Mouse (Mus musculus): ENCODE data around the gene Ubr2.

Ubr2 gene

DNA sequence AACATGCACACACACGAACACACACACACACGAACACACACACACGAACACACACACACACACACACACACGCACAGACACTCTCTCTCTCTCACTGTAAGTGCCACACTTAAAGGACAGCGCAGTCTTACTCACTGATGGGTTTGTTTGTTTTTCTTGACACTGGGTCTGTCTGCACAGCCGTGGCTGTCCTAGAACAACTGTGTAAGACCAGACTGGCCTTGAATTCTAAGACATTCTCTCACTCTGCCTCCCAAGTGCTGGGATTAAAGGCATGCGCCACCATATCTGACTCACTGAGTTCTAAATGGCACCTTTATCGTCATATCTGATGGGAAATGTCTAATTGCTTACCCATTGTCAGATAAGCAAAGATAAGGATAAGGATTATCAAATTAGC lies 7.1 kb downstream of the Ubr2 start:
- no peak for DNase-seq (ENCODE audit: low spot score)

DNA sequence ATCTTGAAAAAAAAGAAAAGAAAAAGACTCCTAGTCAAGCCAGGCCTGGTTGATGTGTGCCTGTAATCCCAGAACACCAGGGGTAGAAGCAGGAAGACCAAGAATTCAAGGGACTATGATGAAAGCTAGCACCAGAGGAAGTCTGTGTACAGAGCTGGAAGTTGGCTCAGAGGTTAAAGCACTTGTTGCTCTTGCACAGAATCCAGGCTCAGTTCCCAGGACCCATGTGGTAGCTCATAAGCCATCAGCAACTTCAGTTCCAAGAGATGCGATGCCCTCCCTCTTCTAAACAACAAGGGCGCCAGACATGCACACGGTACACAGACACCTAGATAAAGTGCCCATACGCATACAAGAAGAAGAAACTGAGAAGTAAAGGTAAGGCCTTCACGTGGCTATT lies 8.0 kb downstream of the Ubr2 start:
- DNase-seq (ENCODE audit: low spot score) = no peak

DNA sequence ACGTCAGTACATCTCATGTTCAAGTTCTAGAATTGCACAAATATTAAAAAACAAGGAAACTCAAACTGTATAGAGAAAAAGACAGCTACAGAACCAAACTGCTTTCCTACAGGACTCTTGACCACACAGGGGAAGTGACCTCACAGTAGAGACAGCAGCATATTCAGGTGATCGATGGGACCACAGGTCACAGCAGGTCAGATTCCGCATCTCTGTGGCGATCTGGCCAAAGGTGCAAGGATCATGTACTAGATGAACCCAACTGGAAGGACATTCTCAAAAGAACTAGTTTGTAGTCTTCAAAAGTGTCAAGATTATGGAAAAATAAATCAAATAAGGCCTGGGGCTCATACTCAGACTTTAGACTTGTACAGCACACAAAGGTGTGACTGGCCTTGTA lies 11.5 kb downstream of the Ubr2 start:
- DNase-seq (ENCODE audit: low spot score) = no peak

DNA sequence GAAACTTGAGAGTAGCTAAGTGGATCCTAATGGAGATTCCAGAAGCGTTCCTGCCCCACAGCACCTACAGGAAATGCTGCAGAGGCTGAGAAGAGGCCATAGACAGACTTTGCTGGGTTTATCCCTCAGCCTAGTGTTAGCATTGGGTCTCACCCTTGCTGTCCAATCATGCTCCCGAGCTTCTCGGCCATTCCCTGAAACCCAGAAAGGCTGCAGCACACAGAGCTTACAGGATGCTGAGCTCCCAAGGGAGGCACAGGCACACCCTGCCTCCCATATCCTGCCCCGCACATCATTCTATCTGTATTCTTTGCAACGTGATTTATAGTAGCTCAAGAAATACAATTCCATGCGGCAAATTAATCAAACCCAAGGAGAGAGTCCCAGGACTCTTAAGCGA lies 13.9 kb downstream of the Ubr2 start:
- no peak for DNase-seq (ENCODE audit: low spot score)

DNA sequence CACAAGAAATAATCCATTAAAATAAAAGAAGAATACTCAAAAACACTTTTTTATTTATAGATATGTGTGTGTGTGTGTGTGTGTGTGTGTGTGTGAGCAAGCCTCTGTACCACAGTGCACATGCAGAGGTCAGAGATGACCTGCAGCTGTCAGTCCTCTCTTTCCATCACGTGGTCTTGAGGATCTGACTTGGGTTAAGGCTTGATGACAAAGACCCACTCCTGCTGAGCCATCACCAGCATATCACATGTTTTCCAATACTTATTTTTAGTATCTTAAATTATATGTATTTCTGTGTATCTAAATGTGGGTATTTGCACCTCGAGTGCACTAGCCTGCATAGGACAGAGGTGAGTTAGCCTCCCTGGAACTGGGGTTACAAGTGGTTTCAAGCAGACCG lies 14.7 kb downstream of the Ubr2 start:
- DNase-seq (ENCODE audit: low spot score) = no peak

DNA sequence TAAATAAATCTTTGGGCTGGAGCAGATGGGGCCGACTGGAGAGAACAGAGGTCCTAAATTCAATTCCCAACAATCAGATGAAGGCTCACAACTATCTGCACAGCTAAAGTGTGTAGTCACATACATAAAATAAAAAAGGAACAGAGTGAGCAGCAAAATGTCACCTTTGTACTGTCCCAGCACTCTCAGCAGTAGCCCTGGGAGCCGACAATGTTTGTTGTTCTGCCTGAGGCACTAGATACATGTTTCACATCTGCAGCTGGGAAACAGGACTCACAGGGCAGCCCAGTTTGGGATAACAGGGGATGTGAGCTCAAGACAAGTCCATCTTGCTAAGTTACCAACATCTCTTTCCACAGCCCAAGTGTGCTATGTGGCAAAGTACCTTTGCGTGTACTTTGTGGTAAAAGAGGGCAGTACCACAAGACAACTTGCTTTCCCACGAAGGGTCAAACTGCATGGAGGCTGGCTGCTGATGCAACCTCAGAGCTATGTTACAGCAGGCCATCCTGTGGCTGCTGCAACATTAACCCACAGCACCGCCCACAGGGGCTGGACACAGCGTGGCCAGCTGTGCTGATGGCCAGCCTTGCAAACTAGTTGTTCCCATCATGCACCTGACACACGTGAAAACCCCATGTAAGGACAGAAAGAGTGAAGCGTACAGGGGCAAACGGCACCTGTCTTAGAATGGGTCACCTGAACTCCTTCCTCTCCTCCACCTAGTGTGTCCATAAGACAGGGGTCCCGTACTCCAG lies 15.5 kb downstream of the Ubr2 start:
- no peak for DNase-seq (ENCODE audit: low spot score)

DNA sequence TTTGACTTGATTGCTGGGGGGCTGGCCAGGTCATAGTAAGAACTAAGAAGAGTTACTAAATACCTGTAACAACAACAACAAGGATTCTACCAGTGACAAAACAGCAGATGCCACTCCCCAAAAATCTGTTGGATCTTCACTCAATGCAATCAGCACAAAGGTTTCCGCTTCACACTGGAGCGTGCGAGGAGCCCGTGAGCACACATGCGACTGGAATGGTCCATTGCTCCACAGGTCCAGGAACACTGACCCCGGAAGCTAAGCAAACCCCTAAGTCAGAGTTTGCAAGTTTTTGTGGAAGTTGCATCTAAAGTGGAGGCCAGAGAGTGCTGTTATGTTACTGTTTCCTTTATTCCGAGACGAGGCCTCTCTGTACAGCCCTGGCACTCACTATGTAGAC lies 16.7 kb downstream of the Ubr2 start:
- no peak for DNase-seq (ENCODE audit: low spot score)

DNA sequence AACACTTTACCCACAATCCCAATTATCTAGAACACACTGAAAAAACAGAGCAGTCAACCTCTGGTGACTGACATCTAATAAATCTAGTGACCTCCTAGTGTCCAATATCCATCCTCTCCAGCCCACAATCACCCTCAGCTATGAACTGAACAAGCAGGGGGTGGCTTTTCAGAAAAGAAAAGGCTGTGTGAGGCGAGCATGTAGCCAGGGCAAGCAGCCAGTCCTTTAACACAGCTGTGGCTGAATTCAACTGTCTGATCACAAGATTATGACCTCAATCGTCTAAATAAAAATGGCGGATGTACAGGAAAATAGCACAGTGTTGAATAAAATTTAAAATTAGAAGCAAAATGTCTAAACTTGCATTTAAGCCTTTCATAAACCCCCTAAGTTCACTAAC lies 22.7 kb downstream of the Ubr2 start:
- no peak for DNase-seq (ENCODE audit: low spot score)

DNA sequence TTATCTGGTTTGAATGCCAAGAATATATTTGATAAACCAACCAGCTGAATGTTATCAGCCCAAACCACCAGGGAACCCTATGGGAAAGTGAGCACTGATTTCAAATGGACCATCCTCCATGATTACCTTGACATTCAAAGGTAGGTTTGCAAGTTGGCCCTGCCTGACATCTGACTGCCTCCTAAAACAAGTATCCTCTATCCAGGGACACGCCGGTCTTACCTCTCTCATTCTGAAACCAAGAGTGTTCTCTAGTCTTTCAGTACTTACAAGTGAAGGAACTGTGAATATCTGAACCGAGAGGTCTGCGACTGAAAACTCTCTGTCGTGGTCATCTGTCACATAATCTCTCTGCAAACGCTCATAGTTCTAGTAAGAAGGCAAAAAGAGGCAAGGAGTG lies 30.3 kb downstream of the Ubr2 start:
- no peak for DNase-seq (ENCODE audit: low spot score)

DNA sequence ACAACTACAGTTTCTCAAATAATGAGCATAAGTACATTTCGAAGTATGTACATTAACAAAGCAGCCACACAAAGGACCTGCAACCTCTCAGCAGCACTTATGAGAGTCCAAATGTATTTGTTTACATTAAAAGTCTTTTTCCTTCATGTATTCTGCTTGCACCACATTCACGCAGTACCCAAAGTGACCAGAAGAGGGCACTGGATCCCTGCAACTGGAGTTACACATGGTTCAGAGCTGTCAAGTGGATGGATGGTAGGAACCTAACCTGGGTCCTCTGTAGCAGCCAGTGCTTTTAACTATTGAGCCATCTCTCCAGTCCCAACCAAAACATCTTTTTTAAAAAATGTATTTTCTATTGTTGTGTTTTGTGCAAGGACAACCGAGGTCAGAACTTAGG lies 35.2 kb downstream of the Ubr2 start:
- peak; percentile 81 for DNase-seq (ENCODE audit: low spot score)

DNA sequence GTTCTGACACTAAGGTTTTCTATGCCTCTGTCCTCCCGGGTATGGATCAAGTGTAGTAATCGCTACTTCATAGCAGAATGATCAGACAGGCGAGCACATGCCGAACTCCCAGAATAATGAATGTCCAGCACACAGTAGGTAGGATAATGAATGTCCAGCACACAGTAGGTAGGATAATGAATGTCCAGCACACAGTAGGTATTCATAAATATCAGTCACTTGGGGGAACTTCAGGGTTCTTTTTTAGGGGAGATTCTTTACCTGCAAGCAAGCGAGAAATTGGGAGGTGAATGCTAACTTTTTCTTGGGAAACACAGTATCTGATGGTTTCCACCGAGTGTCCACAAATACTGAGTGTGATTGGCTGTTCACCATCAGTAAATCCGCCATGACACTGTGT lies 37.8 kb downstream of the Ubr2 start:
- no peak for DNase-seq (ENCODE audit: low spot score)

DNA sequence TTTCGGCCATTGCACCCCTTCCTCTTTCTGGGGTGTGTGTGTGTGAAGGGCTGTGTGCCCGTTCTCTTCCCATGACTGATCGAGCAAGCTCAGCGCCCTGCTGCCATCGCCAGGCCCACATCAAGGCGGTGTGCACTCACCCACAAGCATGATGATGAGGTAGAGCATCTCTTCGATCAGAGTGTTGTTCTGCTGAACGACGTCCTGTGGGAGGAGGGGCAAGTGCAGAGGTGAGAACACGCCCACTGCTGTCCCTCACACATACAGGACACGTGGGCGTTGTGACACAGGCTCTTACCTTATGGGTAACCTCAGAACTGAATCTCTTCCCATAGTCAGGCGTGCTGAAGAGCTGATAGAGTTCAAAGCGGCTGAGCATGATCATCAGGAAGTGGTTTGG lies 43.5 kb downstream of the Ubr2 start:
- DNase-seq (ENCODE audit: low spot score) = no peak

DNA sequence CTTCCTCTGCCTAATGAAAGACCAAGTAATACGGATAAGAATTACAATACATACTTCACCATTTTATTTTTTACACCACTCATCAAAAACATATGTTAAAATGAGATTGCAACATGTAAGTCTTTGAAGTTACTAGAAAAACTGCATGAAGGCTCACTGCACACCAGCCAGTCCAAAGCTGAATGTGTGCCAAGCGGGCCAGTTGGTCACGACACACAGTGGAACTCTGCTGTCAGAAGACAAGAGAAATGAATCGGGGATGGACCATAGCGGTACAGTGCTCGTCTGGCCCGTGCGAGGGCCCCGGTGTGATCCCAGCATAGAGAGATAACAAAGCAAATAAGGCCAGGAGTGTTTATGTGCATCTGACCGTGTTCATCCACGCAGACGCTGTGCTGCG lies 47.2 kb downstream of the Ubr2 start:
- no peak for DNase-seq (ENCODE audit: low spot score)

DNA sequence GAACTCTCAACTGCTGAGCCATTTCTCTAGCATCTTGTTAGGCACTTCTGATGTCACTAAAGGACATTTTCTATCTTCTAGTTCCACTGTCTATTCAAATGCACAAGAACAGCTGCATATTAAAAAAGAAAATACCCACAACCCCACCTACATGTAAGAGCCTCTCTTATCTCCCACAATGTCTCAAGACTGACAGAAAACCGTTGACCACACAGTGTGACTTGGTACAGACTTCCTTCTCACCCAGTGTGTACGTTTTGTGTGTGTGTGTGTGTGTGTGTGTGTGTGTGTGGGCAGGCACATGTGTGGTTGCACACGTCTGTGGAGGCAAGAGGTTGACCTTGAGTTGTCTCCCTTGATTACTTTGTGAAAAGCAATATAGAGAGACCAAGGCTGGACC lies 48.2 kb downstream of the Ubr2 start:
- DNase-seq (ENCODE audit: low spot score) = no peak

DNA sequence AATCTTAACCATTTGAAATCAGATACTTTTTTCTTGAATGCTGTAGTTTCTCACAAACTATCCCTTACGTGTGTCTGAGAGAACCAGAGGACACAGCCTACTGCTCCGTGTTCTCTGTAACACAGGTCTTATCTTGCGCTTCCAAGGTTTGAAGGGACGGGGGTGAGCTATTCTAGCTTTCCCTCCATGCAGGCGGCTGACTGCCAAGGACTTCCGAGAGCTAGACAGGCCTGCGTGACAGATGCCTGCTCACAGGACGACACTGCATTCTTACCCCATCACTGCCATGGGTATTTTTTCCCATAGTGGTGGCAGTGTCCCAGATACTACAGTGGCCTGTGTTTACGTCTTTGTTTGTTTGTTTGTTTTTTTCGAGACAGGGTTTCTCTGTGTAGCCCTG lies 50.1 kb downstream of the Ubr2 start:
- no peak for DNase-seq (ENCODE audit: low spot score)

DNA sequence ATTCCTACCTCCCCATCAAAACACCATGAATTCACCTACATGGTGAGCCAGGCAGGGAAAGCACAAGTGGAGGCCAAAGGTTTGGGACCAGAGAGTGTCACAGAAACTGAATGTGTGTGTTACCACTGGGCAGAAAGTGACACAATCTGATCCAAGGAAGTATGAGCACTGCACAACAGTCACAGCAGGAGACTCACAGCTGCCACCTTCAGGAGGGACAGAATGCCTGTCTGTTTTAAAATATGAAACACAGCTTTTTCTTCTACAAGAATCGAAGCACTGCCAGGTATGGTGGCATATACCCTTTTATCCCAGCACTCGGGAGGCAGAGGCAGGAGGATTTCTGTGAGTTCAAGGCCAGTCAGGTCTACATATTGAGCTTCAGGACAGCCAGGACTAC lies 52.3 kb downstream of the Ubr2 start:
- no peak for DNase-seq (ENCODE audit: low spot score)

DNA sequence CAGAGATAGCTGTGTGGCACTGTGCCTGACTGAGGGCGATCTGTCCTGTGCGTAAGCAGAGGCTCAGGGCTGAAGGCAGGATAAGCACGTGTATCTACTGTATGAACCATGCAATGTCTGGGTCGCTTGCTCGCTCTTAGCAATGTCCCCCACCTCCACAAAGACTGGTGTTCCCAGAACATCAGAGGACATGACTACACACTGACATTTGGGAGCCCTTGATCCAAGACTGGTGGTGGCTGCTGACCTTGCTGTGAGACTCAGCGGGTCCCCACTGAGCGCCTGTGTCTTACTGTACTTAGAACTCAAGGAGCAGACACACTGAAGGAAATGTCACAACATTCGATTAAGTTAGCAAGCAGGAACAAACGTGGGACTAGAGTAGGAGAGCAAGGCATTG lies 64.1 kb downstream of the Ubr2 start:
- DNase-seq (ENCODE audit: low spot score) = no peak

DNA sequence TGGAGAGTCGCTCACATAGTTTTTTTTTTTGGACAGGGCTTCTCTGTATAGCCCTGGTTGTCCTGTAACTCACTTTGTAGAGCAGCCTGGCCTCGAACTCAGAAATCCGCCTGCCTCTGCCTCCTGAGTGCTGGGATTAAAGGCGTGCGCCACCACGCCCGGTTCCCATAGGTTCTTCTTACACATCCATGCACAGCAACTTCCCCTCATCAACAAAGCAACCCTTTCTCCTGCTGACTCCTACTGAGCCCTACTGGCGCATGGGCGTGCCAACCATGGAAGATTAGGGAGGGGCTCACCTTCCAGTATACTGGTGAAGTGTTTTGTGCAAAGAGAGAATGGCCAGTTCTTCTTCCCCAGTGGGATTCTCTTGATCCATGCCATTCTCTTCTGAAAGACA lies 67.9 kb downstream of the Ubr2 start:
- no peak for DNase-seq (ENCODE audit: low spot score)

DNA sequence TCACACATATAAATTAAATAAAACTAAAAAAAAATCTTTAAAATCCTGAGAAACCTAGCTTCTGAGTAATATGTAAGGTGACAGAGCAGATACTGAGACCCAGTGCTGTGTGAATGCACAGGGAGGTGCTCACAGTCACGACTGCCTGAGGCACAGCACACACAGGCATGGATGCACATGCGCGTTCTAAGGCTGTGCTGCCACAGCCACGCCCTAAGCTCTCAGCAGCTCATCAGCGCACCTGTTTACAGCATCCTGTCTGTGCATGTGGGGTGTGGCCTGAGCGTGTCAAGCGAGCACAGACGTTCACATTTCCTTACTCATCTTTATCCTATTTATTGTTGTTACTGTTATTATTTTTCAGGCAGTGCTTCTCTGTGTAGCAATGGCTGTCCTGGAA lies 69.9 kb downstream of the Ubr2 start:
- no peak for DNase-seq (ENCODE audit: low spot score)

DNA sequence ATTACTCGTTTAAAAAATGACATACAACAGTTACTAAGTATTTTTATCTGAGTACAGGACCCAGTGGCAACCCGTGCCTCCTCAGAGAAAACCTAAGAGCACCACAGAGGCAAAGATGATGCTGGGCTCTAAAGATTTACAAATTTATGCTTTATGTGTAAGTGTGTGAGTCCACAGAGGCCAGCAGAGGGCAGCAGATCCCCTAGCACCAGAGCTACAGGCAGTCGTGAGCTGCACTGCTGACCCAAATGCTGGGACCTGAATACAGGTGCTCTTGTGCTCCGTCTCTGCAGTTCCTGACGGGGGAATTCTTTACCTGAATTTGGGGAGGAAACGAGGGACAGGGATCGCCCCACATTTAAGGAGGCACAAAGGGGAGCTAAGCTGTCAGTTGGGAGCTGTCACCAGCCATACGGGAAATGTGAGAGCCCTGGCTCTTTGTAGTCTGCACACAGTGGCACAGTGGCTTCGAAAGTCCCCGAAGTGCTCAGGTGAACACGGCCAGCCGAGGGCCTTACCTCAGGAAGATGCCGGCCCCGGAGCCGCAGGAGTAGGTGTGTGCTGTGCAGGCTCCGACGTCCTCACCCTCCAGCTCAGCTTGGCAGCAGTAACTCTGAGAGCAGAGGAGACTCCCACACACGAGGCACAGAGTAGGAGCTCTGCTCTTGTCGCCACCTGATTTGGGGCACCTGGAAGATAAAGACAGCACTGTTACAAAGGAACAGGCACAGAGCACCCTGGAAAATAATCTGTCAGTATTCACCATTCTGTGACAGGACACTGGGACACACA lies 76.6 kb downstream of the Ubr2 start:
- peak; percentile 80 for DNase-seq (ENCODE audit: low spot score)

DNA sequence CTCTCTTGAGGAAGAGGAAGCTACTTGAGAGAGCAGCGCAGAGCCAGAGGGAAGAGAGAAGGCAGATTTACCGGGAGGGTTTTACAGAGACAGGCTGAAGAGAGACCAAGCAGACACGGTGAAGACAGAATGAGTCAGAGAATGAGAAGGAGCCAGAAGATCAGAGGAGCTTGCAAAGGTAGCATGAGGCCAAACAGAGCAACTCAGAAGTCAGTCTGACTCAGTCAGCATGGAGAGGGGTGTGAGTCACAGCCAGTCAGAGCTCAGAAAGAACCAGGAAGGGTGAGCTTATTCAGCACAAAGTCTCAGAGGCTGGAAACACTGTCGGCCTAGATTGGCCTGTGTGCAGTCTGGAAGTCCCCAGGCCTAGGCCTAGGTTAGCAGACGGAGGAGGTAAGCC lies 77.4 kb downstream of the Ubr2 start:
- DNase-seq (ENCODE audit: low spot score) = no peak

DNA sequence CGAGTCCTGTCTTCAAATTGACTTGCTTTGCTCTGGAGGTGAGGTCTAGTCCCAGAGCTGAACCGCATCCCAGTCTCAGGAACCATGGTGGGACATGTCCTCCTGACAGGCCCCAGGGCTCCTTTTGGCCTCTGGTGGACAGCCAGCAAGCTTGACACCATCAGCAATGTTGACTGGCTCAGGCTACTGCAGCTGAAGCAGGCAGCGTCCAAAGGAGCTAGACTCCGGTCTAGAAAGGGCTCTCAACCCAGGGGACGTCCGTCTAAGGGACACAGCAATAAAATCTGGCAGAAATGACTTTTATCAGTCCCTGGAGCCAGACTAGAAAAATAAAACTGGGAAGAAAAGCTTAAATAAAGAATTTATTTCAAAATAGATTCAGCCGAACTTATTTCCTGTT lies 80.5 kb downstream of the Ubr2 start:
- DNase-seq (ENCODE audit: low spot score) = no peak

DNA sequence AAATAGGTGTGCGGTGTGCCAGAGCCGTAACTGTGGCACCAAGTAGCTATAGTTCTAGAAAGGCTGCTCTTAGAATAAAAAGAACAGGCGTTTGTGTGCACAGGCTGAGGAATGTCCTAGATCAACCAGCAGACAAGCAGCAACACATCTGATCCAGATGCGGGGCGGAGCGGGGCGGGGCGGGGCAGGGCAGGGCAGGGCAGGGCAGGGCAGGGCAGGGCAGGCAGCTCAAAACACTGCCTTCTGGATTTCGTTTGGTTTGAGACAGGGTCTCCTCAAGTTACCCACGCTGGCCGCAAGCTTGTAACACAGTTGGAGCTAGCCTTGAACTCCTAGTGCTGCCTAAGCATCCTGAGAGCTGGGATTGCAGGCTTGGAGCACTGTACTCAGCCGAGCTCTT lies 81.1 kb downstream of the Ubr2 start:
- no peak for DNase-seq (ENCODE audit: low spot score)

DNA sequence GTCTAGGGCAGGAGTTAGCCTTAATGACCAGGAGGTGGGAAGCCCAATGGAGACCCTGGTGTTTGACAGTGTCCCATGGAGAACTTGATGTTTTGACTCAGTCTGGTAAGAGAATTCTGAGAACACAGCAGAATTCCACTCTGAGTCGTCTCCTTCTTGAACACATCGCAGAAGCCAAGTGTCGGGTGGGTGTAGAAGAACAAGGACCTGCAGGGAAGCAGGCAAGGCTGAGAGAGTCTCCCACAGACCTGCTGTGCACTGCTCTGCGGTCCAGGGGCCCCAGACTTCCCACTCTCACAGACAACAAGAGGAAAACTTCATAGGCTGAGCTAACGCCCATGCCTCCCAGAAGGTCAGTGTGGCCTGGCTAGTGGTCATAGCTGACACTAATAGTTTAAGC lies 82.6 kb downstream of the Ubr2 start:
- DNase-seq (ENCODE audit: low spot score) = no peak

Data from testis, postnatal 10 days (tissue).